Mouse (Mus musculus) v-Abl transformed pro-B cells (cell line): ENCODE data around the gene Tfap2b.

Source experiments
- in situ Hi-C, 2 experiments: fragments of 400-800 bp; cut with MboI; formaldehyde crosslinking; loops; one replicate each; pipeline ENCODE4 v1.15.1; 2025; ENCODE audit not compliant: unreplicated experiment in 2 of 2

Tfap2b gene

DNA sequence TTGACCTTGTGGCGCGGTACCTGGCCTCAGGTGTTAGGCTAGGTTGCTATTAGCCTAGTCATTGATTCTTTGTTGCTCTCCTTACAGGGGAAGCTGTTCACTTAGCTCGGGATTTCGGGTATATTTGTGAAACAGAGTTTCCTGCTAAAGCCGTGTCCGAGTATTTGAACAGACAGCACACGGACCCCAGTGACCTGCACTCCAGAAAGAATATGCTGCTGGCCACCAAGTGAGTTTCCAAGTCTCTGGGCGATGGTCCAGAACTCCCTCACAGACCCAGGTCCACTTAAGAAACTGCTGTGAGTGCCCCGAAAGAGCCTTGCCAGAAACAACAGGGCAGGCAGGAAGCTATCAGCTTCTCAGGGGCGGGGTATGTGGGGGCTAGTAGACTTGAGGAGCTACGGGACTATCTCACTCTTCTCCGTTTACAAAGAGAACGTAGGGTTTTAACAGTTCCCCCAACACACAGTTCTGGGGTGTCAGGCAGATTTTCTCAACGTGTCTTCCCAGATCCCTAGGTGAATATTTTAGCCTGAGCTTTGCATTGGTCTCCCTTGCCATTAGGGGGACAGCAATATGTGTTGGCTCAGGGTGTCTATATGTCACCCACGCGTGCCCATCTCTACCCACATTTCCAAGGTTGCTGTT lies 22.3 kb downstream of the Tfap2b start:
- in situ Hi-C loops, result no loop called here

DNA sequence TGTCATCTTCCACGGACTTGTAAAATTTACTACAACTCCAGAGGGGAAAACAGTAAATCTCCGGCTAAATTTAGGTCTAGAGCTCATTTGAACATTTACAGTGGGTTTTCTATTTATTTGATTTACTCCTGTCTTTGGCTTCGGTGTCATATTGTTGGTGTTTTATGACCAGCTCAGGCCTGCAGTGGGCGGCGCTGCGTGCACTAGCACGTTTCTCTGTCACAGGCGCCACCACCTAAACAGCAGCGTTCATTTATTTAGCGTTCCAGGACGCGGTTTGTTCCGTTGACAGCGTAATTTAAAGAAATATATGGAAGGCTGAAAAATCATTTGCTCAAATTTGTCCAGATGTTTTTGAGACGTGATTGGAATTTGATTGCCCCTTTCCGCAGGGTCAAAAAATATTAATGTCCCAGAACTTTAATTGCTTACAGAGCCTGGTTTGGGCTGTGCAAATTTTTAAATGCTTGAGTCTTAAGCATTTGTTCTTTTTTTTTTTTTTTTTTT lies 22.9 kb downstream of the Tfap2b start:
- in situ Hi-C loops, result no loop called here

DNA sequence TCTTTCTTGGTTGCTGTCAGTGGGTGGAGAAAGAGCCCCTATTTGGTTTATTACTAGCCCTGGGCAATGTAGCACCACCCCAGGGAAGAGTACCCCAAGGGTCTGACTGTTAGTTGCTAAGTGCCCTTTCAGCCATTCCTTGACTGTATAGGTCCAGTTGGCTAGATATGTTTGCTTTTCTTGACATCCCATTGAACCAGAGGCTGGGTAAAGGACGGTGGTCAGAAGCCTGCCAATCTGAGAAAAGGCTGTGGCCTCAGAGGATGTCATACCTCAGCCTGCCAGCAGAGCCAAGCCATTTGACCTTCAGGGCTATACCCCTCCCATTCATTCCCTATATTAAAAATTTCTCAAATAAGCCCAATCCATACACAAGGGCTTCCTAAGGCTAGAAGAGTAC lies 24.0 kb downstream of the Tfap2b start:
- in situ Hi-C loops, result no loop called here

DNA sequence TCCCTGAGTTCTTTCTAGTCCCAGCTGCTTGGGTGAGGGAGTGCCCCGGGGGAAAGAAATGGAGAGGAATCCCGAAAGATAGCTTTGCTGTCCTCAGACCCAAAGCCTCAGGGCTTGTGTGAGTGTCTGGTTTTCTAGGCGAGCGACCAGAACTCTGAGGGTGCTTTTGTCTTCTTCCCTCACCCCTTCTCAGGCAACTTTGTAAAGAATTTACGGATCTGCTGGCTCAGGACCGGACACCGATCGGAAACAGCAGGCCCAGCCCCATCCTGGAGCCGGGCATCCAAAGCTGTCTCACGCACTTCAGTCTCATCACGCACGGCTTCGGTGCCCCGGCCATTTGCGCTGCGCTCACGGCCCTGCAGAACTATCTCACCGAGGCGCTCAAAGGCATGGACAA lies 25.1 kb downstream of the Tfap2b start:
- in situ Hi-C loops, result no loop called here

DNA sequence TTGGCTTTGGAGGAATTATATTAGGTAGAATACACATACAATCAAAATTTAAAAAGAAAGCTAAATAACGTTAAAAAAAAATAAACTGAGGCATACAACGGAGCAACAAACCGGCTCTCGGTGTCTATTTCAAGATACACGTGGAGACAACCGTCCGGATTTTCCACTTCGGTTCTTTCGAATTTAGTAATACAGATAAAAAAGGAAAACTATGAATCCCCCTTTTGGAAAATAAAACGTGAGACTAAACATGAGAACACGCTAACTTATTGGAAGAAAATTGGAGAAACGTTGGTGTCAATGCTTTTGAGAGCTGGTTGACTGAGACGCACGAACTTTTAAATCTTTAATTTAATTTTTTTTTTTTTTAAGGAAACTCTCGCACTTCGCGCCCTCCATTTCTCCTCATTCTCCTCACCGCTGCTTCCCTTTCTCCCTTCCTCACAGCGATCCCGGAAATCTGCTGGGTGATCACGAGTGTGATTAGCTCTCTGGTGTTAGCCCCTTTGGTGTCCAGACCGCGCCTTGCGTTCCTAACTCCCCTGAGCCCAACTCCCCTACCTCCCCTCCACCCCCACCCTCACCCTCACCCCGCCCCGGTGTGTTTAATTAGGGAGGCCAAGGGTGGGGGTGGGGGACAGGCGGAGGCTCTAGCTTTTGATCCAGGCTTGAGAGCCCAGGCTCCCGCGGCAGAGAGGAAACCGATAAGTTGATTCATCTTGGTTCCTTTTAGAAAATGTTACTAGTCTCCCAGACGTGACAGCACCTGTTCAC lies 25.9 kb downstream of the Tfap2b start:
- in situ Hi-C loops, result no loop called here

DNA sequence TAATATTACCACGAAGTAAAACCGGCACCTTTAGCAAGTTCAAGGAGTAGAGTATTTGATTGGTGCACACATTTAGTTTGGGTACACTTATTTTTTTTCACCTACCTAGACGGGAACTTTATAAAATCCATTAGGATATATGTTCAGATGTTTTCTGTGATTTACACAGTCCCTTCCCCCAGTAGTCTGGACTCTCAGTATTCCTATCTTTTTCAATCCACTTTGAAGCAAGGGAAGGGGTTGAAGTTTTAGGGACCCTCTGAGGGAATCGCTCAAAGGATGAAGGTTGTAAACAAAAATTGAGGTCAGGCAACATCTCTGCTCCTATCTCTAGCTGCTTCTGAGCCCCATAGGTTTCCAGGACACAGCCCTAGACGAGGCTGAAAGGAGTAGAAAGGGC lies 27.3 kb downstream of the Tfap2b start:
- in situ Hi-C loops, result no loop called here

DNA sequence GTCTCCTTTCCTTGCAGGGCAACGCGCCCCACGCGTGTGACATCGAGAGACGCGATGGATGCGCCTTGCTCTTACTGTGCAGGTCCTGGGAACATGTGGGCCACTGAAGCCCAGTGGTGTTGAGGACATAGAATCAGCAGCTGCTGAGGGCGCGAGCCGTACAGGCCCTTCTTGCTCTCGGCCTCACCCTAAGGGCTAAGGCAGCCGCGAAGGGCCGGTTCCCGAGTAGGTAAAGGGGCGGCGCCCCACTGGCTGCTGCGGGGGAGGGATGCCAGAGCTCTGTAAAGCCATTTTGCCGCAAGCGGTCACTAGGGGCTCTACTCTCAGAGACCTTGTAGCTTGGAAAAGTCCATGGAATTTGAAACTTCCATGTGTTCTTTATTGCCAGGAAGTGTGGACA lies 27.9 kb downstream of the Tfap2b start:
- in situ Hi-C loops, result no loop called here

DNA sequence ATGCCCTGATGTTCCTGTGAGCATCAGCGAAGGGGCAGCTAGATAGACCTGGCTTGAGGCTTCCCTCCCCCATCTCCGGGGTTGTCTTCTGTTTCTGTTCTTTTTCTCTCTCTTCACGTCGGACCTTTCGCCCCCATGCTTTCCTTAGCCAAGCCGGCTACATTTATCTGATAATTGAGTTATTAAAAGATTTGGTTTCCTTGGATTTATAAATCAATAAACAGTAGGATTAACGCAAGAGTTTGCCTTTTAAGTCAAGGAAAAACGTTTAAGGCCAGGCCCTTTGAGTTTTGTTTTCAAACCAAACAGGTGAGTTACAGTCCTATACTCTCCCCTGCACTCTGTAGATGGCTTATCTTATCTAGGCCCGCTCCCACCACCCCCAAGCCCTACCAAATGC lies 28.3 kb downstream of the Tfap2b start:
- in situ Hi-C loops, result no loop called here

DNA sequence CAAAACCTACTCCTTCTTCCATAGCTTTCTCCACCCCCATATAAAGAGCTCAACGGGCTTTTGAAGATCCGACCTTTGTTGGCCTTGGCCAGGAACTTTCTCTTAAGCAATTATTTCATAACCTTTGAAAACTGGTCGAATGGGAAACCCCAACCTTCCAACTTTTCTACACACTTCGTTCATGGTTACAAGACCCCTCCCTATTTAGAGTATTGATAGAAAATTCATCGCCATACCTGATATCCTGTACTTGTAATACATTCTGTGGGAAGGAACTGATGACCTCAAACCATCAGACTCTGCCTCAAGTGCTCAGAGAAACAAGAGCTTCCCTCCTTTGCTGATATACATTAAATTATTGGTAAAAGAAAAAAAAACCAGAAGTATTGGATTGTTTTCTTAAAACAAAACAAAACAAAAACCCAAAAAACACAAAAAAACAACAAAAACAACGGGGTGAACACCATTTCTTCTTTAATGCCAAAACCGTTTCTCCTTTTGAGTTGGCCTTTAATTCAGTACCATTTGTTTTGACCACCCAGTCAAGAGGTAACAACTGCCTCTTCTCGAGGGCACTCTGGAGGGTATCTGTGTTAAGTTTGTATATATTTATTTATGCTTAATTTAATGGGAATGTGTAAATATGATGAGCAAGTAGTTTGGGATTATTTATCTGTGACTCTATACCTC lies 29.2 kb downstream of the Tfap2b start:
- in situ Hi-C loops, result no loop called here

DNA sequence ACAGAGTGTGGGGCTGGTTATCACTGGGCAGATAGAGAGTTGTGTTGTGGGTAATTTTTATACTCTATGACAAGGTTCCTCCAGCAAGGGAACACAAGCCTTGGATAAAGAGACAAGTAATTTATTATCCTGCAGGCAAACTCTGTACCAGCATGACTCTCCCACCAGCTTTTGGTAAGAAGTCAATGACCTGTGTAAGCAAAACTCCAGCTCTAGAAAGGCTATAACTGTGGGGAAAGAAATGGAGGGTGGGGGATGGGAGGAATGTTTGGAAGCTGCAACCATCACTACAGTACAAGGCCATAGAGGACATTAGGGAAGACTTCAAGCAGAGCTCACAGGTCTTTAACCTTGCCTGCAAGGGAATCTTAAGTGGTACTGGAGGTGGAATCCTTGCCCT lies 31.3 kb downstream of the Tfap2b start:
- in situ Hi-C loops, result no loop called here

DNA sequence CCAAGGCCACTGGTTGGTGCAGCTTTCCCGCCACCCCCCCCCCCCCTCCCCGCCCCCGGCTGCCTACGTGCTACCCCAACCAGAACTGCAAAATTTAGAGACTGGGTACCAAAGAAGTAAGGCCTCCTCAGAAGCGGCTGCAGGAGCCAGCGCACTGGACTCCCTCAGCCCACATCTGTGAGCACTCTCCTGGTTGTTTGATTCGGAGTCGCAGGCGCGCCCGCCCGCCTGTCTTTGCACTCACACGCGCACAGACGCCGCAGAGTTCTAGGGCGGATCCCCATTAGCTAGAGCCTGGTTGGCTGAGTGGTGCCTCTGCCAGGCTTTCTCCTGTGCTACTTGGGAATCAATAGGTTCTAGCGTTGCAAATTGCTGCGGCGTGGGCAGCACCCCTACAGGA lies 32.6 kb downstream of the Tfap2b start:
- in situ Hi-C loops, result no loop called here

DNA sequence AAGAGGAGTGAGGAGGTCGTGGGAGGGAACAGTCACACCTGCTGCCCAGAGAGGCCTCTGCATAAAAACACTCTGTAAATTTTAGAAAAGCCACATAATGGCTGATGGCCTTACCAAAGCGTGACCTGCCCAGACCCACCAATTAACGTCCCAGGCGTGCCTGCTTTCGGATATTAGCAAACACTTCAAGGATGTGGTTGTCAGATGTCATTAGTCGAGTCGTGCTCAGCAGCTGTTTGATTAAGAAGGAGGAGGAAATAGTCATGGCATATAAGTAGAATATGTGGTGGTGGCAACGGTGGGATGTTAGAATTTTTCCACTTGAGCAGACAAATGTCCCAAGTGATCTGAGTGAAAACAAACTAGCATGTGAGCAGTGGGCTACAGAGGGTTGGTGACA lies 33.3 kb downstream of the Tfap2b start:
- in situ Hi-C loops, result no loop called here

DNA sequence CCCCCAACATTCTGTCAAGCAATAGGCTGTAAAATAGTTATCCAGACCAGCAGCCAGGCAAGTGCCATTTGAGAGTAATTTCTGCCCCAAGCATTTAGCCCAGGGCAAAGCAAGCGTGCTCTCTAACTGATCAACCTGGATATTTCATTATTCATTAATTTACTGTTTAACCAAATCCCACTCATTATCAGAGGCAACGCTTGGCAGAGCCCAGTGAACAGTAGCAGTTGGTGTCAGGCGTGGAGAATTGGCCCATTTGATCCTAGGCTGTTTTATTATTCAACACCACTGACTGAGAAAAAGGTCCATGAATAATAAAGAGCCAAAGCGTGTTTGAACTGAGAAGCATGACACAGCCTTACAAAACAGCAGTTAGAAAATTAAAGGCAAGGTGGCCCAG lies 36.3 kb downstream of the Tfap2b start:
- in situ Hi-C loops, result no loop called here

DNA sequence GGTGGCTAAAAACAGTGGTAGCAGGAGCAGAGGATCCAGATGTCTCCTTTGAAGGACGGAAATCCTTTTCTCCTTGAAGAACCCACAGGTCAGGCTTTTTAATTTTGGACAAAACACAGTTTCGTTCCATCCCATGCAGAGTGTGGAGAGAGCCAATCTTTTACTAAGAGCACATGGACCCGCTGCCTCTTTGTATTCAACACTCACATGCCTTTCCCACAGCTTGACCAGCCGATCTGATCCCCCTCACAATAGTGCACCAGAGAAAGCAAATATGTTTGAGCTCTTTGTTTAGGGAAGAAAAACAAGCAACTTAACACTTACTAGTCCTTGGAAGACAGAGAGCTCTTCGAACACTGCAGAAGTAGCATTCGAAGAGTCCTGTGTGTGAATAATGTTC lies 42.6 kb downstream of the Tfap2b start:
- in situ Hi-C loops, result no loop called here

DNA sequence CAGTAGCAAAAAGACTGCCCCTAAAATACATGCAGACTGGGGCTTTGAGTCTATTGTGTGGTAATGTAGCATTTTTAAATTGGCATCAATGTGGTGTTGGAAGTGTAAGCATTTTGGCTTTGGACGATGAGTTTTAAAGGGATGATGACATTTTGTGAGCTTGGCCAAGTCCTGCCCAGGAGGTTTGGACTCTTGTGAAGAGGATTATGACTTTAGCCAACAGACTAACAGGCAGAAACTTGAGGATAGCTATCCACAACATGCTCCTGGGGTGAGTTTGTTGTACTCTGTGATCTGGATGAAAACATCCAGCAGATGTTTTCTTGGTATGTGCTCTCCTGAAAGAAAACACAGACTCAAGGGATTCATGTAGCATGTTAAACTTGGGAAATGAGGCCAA lies 60.9 kb downstream of the Tfap2b start:
- in situ Hi-C loops, result no loop called here
